In genomic region chr4:64812812-64813211, GRCm38 (mm10) we compare ENCODE assay signal across 29 mouse cellular contexts.
A peak's percentile ranks its signal among the peaks of the same experiment; 100 is the strongest.
DNase-seq lines count a peak whose midpoint lies in the region; ATAC-seq and TF ChIP-seq lines count a peak whose summit lies in the region.
"Had no signal": no experiment of that assay in that cellular context is flagged by ENCODE, and none has a peak within 500 bp of the region (broad histone marks: within the 10 kb centered on the region; RNA-seq: fewer than 3 reads in every experiment).

No protein-coding gene starts in this region.

- in situ Hi-C loops in Patski (cut with MboI; ENCODE audit: low pct_unique_long_range_greater_than_20kb): loop anchor here (5.0 kb wide), 1 partner anchor 271 kb away; no protein-coding TSS in a partner anchor

- no peak overlapping the region for H3K4me2 ChIP-seq in kidney, embryonic 14.5 days (replicated peaks; ENCODE audit: low read depth, low read length)
- no peak overlapping the region for H3K4me2 ChIP-seq in myocyte (ENCODE audit: low read depth)
- no peak overlapping the region for H3K4me2 ChIP-seq in lung, postnatal 0 days (replicated peaks; ENCODE audit: low read depth, low read length)
- H3K4me2 ChIP-seq: embryonic facial prominence, embryonic 13.5 days; forebrain, embryonic 12.5 days; heart, embryonic 13.5 days; hindbrain, embryonic 12.5 days; hindbrain, embryonic 15.5 days had no signal

- H3K4me3 ChIP-seq in kidney, embryonic 14.5 days (ENCODE audit: low read length): no peak overlapping the region
- H3K4me3 ChIP-seq in myocyte: no peak overlapping the region
- no peak overlapping the region for H3K4me3 ChIP-seq in lung, postnatal 0 days (ENCODE audit: low read depth, low read length)
- H3K4me3 ChIP-seq: embryonic facial prominence, embryonic 10.5 days; embryonic facial prominence, embryonic 13.5 days; erythroblast, embryonic 14.5 days; forebrain, embryonic 12.5 days; heart, adult 2 months; heart, embryonic 10.5 days; heart, embryonic 13.5 days; hindbrain, embryonic 12.5 days; hindbrain, embryonic 15.5 days had no signal

- H3K27ac ChIP-seq in kidney, embryonic 14.5 days (ENCODE audit: low read depth, low read length): no peak overlapping the region
- no peak overlapping the region for H3K27ac ChIP-seq in lung, postnatal 0 days (ENCODE audit: low read length)
- H3K27ac ChIP-seq: embryonic facial prominence, embryonic 10.5 days; embryonic facial prominence, embryonic 13.5 days; forebrain, embryonic 12.5 days; heart, adult 2 months; heart, embryonic 10.5 days; heart, embryonic 13.5 days; hindbrain, embryonic 12.5 days; hindbrain, embryonic 15.5 days had no signal

- 35% methylated on average over 4 of the region's 4 CpGs for WGBS in kidney, embryonic 14.5 days
- WGBS in lung, postnatal 0 days: 74% methylated on average over 4 of the region's 4 CpGs

- H3K27me3 ChIP-seq in kidney, embryonic 14.5 days (ENCODE audit: control insufficient read depth, insufficient read depth, low read length): no peaks in the 10 kb centered on the region
- H3K27me3 ChIP-seq in Patski (no peaks in the 10 kb centered on the region), myocyte (ENCODE audit: control insufficient read depth, insufficient read depth, insufficient read length) (no peaks in the 10 kb centered on the region)
- no peaks in the 10 kb centered on the region for H3K27me3 ChIP-seq in lung, postnatal 0 days (replicated peaks; ENCODE audit: insufficient read depth, low read length)
- H3K27me3 ChIP-seq: embryonic facial prominence, embryonic 13.5 days; forebrain, embryonic 12.5 days; heart, embryonic 13.5 days; hindbrain, embryonic 12.5 days; hindbrain, embryonic 15.5 days had no signal

- no peaks in the 10 kb centered on the region for H3K4me1 ChIP-seq in kidney, embryonic 14.5 days (ENCODE audit: control insufficient read depth, insufficient read depth, low read length)
- H3K4me1 ChIP-seq in lung, postnatal 0 days (ENCODE audit: insufficient read depth, low read depth, low read length): no peaks in the 10 kb centered on the region
- H3K4me1 ChIP-seq: embryonic facial prominence, embryonic 10.5 days; embryonic facial prominence, embryonic 13.5 days; forebrain, embryonic 12.5 days; heart, embryonic 10.5 days; heart, embryonic 13.5 days; hindbrain, embryonic 12.5 days; hindbrain, embryonic 15.5 days had no signal

- no peak for TF ChIP-seq EP300 in lung, postnatal 0 days (IDR thresholded peaks at IDR 0.05)

- no peak overlapping the region for H3K9ac ChIP-seq in kidney, embryonic 14.5 days (ENCODE audit: low read depth, low read length)
- H3K9ac ChIP-seq in lung, postnatal 0 days (replicated peaks; ENCODE audit: low read depth): no peak overlapping the region
- H3K9ac ChIP-seq: embryonic facial prominence, embryonic 13.5 days; forebrain, embryonic 12.5 days; heart, embryonic 13.5 days; hindbrain, embryonic 12.5 days; hindbrain, embryonic 15.5 days had no signal

- H3K79me2 ChIP-seq in myocyte (ENCODE audit: control insufficient read depth, insufficient read depth): no peaks in the 10 kb centered on the region

- peak; percentile 69; the same call in 1 of the 2 replicates for ATAC-seq in kidney, embryonic 14.5 days (ENCODE audit: low FRiP score, low TSS enrichment)
- ATAC-seq in Patski: peak; percentile 73
- ATAC-seq in lung, postnatal 0 days: no peak
- ATAC-seq in cerebellum, adult (ENCODE audit: insufficient number of reproducible peaks, low FRiP score, low TSS enrichment): no peak
- ATAC-seq: forebrain, embryonic 16.5 days; inflammation-experienced regulatory T-cells, adult 6 months had no signal

- no peaks in the 10 kb centered on the region for H3K36me3 ChIP-seq in kidney, embryonic 14.5 days (ENCODE audit: control insufficient read depth, insufficient read depth, low read length)
- H3K36me3 ChIP-seq in myocyte (ENCODE audit: control insufficient read depth, insufficient read depth): no peaks in the 10 kb centered on the region
- no peaks in the 10 kb centered on the region for H3K36me3 ChIP-seq in lung, postnatal 0 days (ENCODE audit: insufficient read depth, low read length)
- H3K36me3 ChIP-seq: embryonic facial prominence, embryonic 10.5 days; embryonic facial prominence, embryonic 13.5 days; forebrain, embryonic 12.5 days; heart, embryonic 10.5 days; heart, embryonic 13.5 days; hindbrain, embryonic 12.5 days; hindbrain, embryonic 15.5 days had no signal

- no peak for TF ChIP-seq POLR2A in myocyte (IDR thresholded peaks at IDR 0.05; ENCODE audit: insufficient read length, low read depth)

- no peak for TF ChIP-seq CTCF in Patski (IDR thresholded peaks at IDR 0.05)
- no peak for TF ChIP-seq CTCF in lung, postnatal 0 days (IDR thresholded peaks at IDR 0.05)

- POLR2A ChIA-PET in Patski (lab: Charles Lee): interaction anchor here (0.8 kb wide), 1 partner anchor 248 kb away, joined by 3 read pairs; no protein-coding TSS in a partner anchor

- CTCF ChIA-PET in Patski (lab: Charles Lee): no interaction called here

- H3ac ChIP-seq in myocyte (ENCODE audit: control insufficient read depth, insufficient read length): no peak overlapping the region

- DNase-seq in kidney, adult 18-20 months: no peak
- DNase-seq in 3T3-L1 (ENCODE audit: low read depth, low spot score) (peak; percentile 18), Patski (ENCODE audit: low read depth, low spot score) (peak; percentile 27)
- no peak for DNase-seq in lung, postnatal 0 days (ENCODE audit: low spot score)
- DNase-seq: adrenal gland, postnatal 10 days; adrenal gland, postnatal 36 days; cerebellum, adult 11-12 months; cerebellum, adult 8-10 months; cerebellum, postnatal 10 days; cerebellum, postnatal 36 days; embryo, embryonic 11 days; gastrocnemius, postnatal 10 days; gastrocnemius, postnatal 36 days; heart, adult 2 months; heart, postnatal 14 days; heart, postnatal 4 days had no signal

- H3K9me3 ChIP-seq in kidney, embryonic 14.5 days (ENCODE audit: control insufficient read depth, low read length): no peaks in the 10 kb centered on the region
- no peaks in the 10 kb centered on the region for H3K9me3 ChIP-seq in lung, postnatal 0 days (ENCODE audit: low read length)
- H3K9me3 ChIP-seq: embryonic facial prominence, embryonic 10.5 days; embryonic facial prominence, embryonic 13.5 days; forebrain, embryonic 12.5 days; heart, embryonic 10.5 days; heart, embryonic 13.5 days; hindbrain, embryonic 12.5 days; hindbrain, embryonic 15.5 days had no signal

TF ChIP-seq in myocyte, 11 proteins besides CTCF, POLR2A, EP300 and RAD21:
- TF ChIP-seq TCF3 (IDR thresholded peaks at IDR 0.05; ENCODE audit: insufficient read length, low read depth): no peak
- TF ChIP-seq CEBPB (IDR thresholded peaks at IDR 0.05; ENCODE audit: insufficient read depth, poor library complexity, severe bottlenecking): peak; percentile 46; the same call in 1 of the 2 replicates
- TF ChIP-seq TCF12 (IDR thresholded peaks at IDR 0.05; ENCODE audit: insufficient read depth, poor library complexity, severe bottlenecking): no peak
- no peak for TF ChIP-seq POLR2AphosphoS2 (IDR thresholded peaks at IDR 0.05; ENCODE audit: insufficient read length, low read depth)
TF ChIP-seq in myocyte: peak in this region for 1.

Comparison
In these comparisons a context has a peak if more than half of its experiments do, and no peak if none do; other contexts are left out.
1. ATAC-seq: peak in kidney, embryonic 14.5 days (single experiment) and Patski (single experiment); none in lung, postnatal 0 days (single experiment) and cerebellum, adult (single experiment).
2. DNase-seq: peak in 3T3-L1 (single experiment) and Patski (single experiment); none in kidney, adult 18-20 months (single experiment) and lung, postnatal 0 days (single experiment).